Mouse (Mus musculus) kidney, embryonic 15.5 days (tissue): Measurements from ENCODE around the gene H2-M10.1. TPM values are rescaled to one million over a fixed set of nuclear protein-coding genes. Genes with fewer than 3 reads are reported as not detected.
A peak's percentile ranks its signal among the peaks of the same experiment; 100 is the strongest.
"Not testable (repeated sequence)": the region's sequence is repeated elsewhere in the genome, so short reads cannot be mapped to it uniquely, and the experiment has no call there.

Source experiments
- ATAC-seq: fragments of 200-750 bp; cut with Nextera tagmentation; replicated peaks from 2 replicates; pipeline ENCODE4 v1.8.0; 2017; ENCODE audit warnings: moderate TSS enrichment; ENCODE audit not compliant: low FRiP score
- H3K27ac ChIP-seq: fragments of 300-500 bp; sonication (generic); 2 replicates; pipeline ENCODE4 v1.5.1; 2015; ENCODE audit warnings: mild to moderate bottlenecking, inconsistent platforms
- H3K27me3 ChIP-seq: fragments of 300-500 bp; sonication (generic); 2 replicates; pipeline ENCODE4 v1.6.1; 2015; ENCODE audit warnings: inconsistent platforms
- H3K36me3 ChIP-seq: fragments of 300-500 bp; sonication (generic); 2 replicates; pipeline ENCODE4 v1.6.1; 2015; ENCODE audit warnings: inconsistent platforms
- H3K4me1 ChIP-seq: fragments of 300-500 bp; sonication (generic); 2 replicates; pipeline ENCODE4 v1.6.1; 2015; ENCODE audit warnings: inconsistent platforms
- H3K4me2 ChIP-seq: fragments of 300-500 bp; sonication (generic); 2 replicates; pipeline ENCODE4 v1.6.1; 2015; ENCODE audit warnings: moderate library complexity, mild to moderate bottlenecking, inconsistent platforms
- H3K4me3 ChIP-seq: fragments of 300-500 bp; sonication (generic); replicated peaks from 2 replicates; pipeline ENCODE4 v1.5.1; 2015; ENCODE audit warnings: mild to moderate bottlenecking, inconsistent platforms
- H3K9ac ChIP-seq: fragments of 300-500 bp; sonication (generic); 2 replicates; pipeline ENCODE4 v1.6.1; 2015; ENCODE audit warnings: mild to moderate bottlenecking, inconsistent platforms
- H3K9me3 ChIP-seq: fragments of 300-500 bp; sonication (generic); replicated peaks from 2 replicates; pipeline ENCODE4 v1.6.1; 2016; ENCODE audit warnings: inconsistent platforms
- WGBS: fragments of 180-500 bp; shearing (Covaris S2); methylation state at CpG from one replicate; pipeline ENCODE4 v1.1.7; 2015; ENCODE audit warnings: mixed read lengths; 5-methylcytosine and 5-hydroxymethylcytosine counted together
- polyA plus RNA-seq: library from polyadenylated mRNA; unstranded; fragments of >200 nt; fragmentation: Nextera tagmentation; extraction: Ambion mirVana; gene quantifications from 2 replicates; pipeline ENCODE4 v1.2.1, GENCODE M21; 2015

H2-M10.1 gene
- polyA plus RNA-seq: not detected in 2 replicates

- H3K9me3 ChIP-seq: no peaks in the 10 kb centered on the region
- H3K27ac ChIP-seq: no peak within 1 kb of the TSS
- H3K27me3 ChIP-seq: no peaks in the 10 kb centered on the region
- no peak for ATAC-seq
- H3K4me2 ChIP-seq: no peak within 1 kb of the TSS
- H3K4me3 ChIP-seq: no peak within 1 kb of the TSS
- WGBS: 92% methylated on average over 4 of the region's 4 CpGs
- no peaks in the 10 kb centered on the region for H3K4me1 ChIP-seq
- no peaks in the 10 kb centered on the region for H3K36me3 ChIP-seq
- no peak within 1 kb of the TSS for H3K9ac ChIP-seq
These were observed at the start of gene H2-M10.1 for GRCm38 (mm10) chr17:36326055-36326454. TSS of gene H2-M10.1 (minus strand) at chr17:36326155.

DNA sequence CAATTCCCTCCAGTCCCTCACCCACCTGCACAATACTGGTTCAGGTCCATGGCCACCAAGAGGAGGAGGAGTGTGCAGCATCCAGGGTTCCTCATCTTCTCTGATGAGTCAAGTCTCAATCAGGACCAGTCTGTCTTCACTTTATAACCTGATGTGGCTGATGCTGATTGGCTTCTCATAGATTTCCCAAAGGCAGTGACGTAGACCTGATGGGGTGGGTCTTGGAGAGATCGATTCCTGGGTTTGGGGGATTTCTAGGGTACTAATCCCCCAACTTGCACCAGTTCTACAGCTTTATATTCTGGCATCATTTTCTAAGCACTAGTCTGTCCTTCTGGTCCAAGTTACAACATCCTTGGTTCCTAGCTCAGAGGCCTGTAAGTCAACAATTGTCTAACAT is 42.4 kb upstream of the H2-M10.1 start, which contains the start of gene H2-M10.3:
Gene H2-M10.3 (minus strand): TSS at position 101 of the 400 bp plus-strand sequence.
- not testable (repeated sequence) for H3K4me2 ChIP-seq, H3K9ac ChIP-seq, H3K9me3 ChIP-seq, H3K36me3 ChIP-seq, H3K4me1 ChIP-seq, H3K4me3 ChIP-seq, H3K27ac ChIP-seq, H3K27me3 ChIP-seq, ATAC-seq
- 89% methylated on average over 2 of the region's 2 CpGs for WGBS

DNA sequence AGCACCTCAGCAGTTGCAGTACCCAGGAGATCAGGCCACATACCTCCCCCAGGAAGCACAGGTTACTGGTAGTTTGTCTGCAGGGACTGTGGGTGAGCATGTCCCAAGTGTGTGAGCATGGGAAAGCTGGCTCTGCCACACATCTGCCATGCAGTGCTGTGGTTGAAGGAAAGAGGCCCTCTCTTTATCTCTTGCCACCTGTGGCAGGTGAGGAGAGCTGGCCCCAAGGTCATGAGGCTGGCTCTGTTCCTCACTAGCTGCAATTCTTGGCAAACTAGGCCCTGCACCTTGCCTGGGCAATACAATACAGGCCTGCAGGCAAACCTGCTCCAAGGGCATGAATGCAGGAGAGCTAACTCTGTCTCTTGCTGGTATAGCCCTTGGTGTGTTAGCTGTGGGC is 36.4 kb upstream of the H2-M10.1 start:
- not testable (repeated sequence) for H3K4me1 ChIP-seq

GRCm38 (mm10) chr17:36357512-36357911 is 31.6 kb upstream of the H2-M10.1 start:
- H3K9me3 ChIP-seq, H3K9ac ChIP-seq, H3K36me3 ChIP-seq, H3K4me3 ChIP-seq, H3K27ac ChIP-seq, H3K4me1 ChIP-seq, H3K4me2 ChIP-seq, ATAC-seq, H3K27me3 ChIP-seq: not testable (repeated sequence)

More for the DNA sequence above, 36.4 kb upstream of the H2-M10.1 start:
- not testable (repeated sequence) for ATAC-seq, H3K9me3 ChIP-seq, H3K36me3 ChIP-seq, H3K4me2 ChIP-seq, H3K27me3 ChIP-seq, H3K27ac ChIP-seq, H3K9ac ChIP-seq, H3K4me3 ChIP-seq

DNA sequence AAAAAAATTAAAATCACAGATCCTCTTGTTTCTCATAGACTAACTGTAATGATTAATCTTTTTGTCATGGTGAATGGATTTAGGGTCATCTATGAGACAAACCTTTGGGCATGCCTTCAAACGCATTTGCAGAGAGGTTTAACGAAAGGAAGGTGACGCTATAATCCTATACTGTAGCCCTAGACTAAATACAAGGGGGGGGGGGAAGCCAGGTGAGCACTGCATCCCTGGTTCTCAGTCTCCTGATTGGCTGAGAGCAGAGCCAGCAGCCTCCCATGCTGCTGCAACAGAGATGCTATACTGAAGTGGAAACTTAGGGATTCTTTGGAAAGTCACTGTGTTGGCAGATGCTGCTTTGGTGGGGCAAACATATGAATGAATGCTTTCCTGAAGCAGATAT is 29.8 kb upstream of the H2-M10.1 start:
- Histone ChIP-seq H3K4me2 (no peak overlapping the region), H3K4me3 (no peak overlapping the region), H3K9me3 (no peaks in the 10 kb centered on the region), H3K27me3 (peaks cover 6% of the 10 kb centered on the region; the same call in 1 of the 2 replicates), H3K27ac (no peak overlapping the region), H3K9ac (no peak overlapping the region), H3K4me1 (no peaks in the 10 kb centered on the region), H3K36me3 (no peaks in the 10 kb centered on the region)
- ATAC-seq: no peak
- WGBS: 36% methylated on average over 3 of the region's 3 CpGs

GRCm38 (mm10) chr17:36355343-36355742 is 29.4 kb upstream of the H2-M10.1 start:
- not testable (repeated sequence) for H3K4me1 ChIP-seq, H3K27me3 ChIP-seq, H3K27ac ChIP-seq, H3K4me3 ChIP-seq, H3K9me3 ChIP-seq, H3K4me2 ChIP-seq, ATAC-seq, H3K36me3 ChIP-seq, H3K9ac ChIP-seq

GRCm38 (mm10) chr17:36315689-36316253 is 10.2 kb downstream of the H2-M10.1 start:
- Histone ChIP-seq H3K9ac (no peak overlapping the region; the same call in 1 of the 2 replicates), H3K27ac (peak overlapping the region; percentile 81), H3K36me3 (no peaks in the 10 kb centered on the region), H3K4me3 (peak overlapping the region; percentile 55), H3K27me3 (no peaks in the 10 kb centered on the region), H3K9me3 (no peaks in the 10 kb centered on the region), H3K4me1 (0 out of 2 replicates have a peak, but pooled peaks cover 6% of the 10 kb centered on the region), H3K4me2 (peak overlapping the region; percentile 80)
- WGBS: 21% methylated on average over 5 of the region's 5 CpGs
- ATAC-seq: peak; percentile 60

- no peaks in the 10 kb centered on the region for H3K27me3 ChIP-seq
- H3K4me3 ChIP-seq: peak overlapping the region; percentile 55
- ATAC-seq: peak; percentile 85
- H3K36me3 ChIP-seq: no peaks in the 10 kb centered on the region
- WGBS: under 1% methylated on average over 19 of the region's 19 CpGs
- no peaks in the 10 kb centered on the region for H3K9me3 ChIP-seq
- peak overlapping the region; percentile 80 for H3K4me2 ChIP-seq
- peak overlapping the region; percentile 81 for H3K27ac ChIP-seq
- H3K4me1 ChIP-seq: 0 out of 2 replicates have a peak, but pooled peaks cover 6% of the 10 kb centered on the region
- peak overlapping the region; percentile 45 for H3K9ac ChIP-seq
These were observed 10.8 kb downstream of the H2-M10.1 start for GRCm38 (mm10) chr17:36315041-36315688.

- peak overlapping the region; percentile 81 for H3K27ac ChIP-seq
- peak; percentile 53; the same call in 1 of the 2 replicates for ATAC-seq
- H3K36me3 ChIP-seq: no peaks in the 10 kb centered on the region
- H3K4me1 ChIP-seq: 0 out of 2 replicates have a peak, but pooled peaks cover 6% of the 10 kb centered on the region
- H3K4me2 ChIP-seq: peak overlapping the region; percentile 80
- WGBS: 5% methylated on average over 9 of the region's 9 CpGs
- no peaks in the 10 kb centered on the region for H3K27me3 ChIP-seq
- no peaks in the 10 kb centered on the region for H3K9me3 ChIP-seq
- peak overlapping the region; percentile 55 for H3K4me3 ChIP-seq
- peak overlapping the region; percentile 45; the same call in 1 of the 2 replicates for H3K9ac ChIP-seq
These were observed 11.4 kb downstream of the H2-M10.1 start for GRCm38 (mm10) chr17:36314511-36314910.

- Histone ChIP-seq H3K27me3 (no peaks in the 10 kb centered on the region), H3K27ac (no peak overlapping the region), H3K4me1 (no peaks in the 10 kb centered on the region), H3K4me2 (no peak overlapping the region), H3K4me3 (no peak overlapping the region), H3K36me3 (no peaks in the 10 kb centered on the region), H3K9ac (no peak overlapping the region), H3K9me3 (no peaks in the 10 kb centered on the region)
- ATAC-seq: no peak
- WGBS: 29% methylated on average over 1 of the region's 1 CpGs
These were observed 16.7 kb downstream of the H2-M10.1 start for GRCm38 (mm10) chr17:36309293-36309692.

DNA sequence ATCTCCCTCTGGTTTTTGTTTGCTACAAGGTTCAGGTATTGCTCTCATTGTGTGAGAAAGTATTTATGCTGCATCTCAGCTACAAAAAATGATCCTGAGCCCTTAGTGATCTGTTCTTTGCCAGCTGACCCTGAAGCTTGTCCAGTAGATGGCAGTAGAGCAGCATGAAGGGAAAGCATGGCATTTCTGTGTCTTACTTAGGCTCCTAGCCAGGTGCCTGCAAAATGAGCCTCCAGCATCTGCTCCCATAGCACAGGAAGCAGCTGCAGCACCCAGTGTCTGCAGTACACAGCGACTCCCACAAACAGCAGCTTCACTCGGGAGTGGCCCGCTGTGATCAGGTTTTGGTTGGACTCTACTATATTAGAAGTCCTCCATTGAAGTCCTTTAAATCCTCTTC is 17.1 kb downstream of the H2-M10.1 start:
- H3K9me3 ChIP-seq, H3K27me3 ChIP-seq, H3K36me3 ChIP-seq, H3K4me3 ChIP-seq, H3K4me1 ChIP-seq, H3K4me2 ChIP-seq, H3K9ac ChIP-seq, H3K27ac ChIP-seq: not testable (repeated sequence)
- 0% methylated on average over 3 of the region's 3 CpGs for WGBS
- 0 out of 2 replicates have a peak, but pooled peaks have one; percentile 49 for ATAC-seq

GRCm38 (mm10) chr17:36286390-36286789 is 39.6 kb downstream of the H2-M10.1 start, which contains the start of gene H2-M10.2:
TSS of gene H2-M10.2 (minus strand) at chr17:36286490.
- no peak for ATAC-seq
- Histone ChIP-seq H3K27ac (no peak within 1 kb of the TSS), H3K4me3 (no peak within 1 kb of the TSS), H3K4me1 (no peaks in the 10 kb centered on the region), H3K4me2 (no peak within 1 kb of the TSS), H3K36me3 (peaks cover 14% of the 10 kb centered on the region), H3K9ac (no peak within 1 kb of the TSS), H3K27me3 (no peaks in the 10 kb centered on the region), H3K9me3 (no peaks in the 10 kb centered on the region)
- WGBS: 88% methylated on average over 2 of the region's 2 CpGs
